8 mouse cellular contexts compared by ENCODE assay signal in the genomic region with DNA sequence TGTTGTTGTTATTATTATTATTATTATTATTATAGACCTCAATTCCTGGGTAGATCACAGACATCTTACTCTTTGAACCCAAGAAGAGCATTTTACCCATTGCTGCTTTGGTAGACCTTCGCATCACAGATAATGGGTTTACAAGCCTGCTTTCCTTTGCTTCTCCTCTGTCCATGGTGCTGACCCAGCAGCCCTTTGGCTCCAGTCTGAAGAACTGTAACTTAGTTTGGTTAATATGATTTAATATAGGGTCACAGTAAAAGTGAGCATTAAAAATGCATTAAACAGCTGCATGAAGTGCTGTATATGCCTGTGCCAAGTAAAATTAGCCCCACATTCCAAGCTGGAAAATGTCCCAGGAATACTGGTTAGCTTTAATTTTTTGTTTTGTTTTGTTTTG. TPM values are rescaled to one million over a fixed set of nuclear protein-coding genes. Genes with fewer than 3 reads are reported as not detected.
DNase-seq lines count a peak whose midpoint lies in the region; ATAC-seq lines count a peak whose summit lies in the region.

No protein-coding gene starts in this region.

- no peaks in the 10 kb centered on the region for H3K36me3 ChIP-seq in midbrain, embryonic 13.5 days

- intact Hi-C loops in heart, postnatal 14 days (cut with DNase I) = no loop called here

- H3K4me1 ChIP-seq in midbrain, embryonic 13.5 days (replicated peaks) = peaks cover 27% of the 10 kb centered on the region

- no peak overlapping the region for H3K4me2 ChIP-seq in midbrain, embryonic 13.5 days (replicated peaks)

- H3K9me3 ChIP-seq in midbrain, embryonic 13.5 days = 0 out of 2 replicates have a peak, but pooled peaks cover 5% of the 10 kb centered on the region

- DNase-seq in kidney, adult 18-20 months = peak; percentile 24
- DNase-seq in kidney, adult 11 months = no peak
- DNase-seq in adipocyte (ENCODE audit: low spot score) = peak; percentile 33
- DNase-seq in heart, postnatal 14 days = peak; percentile 57 to 72
- peak; percentile 60 for DNase-seq in retina, embryonic 14.5 days (ENCODE audit: low spot score)
- DNase-seq in cerebellum, postnatal 10 days = no peak

- no peak for ATAC-seq in inflammation-experienced regulatory T-cells, adult 6 months
- no peak for ATAC-seq in midbrain, embryonic 13.5 days

- no peaks in the 10 kb centered on the region for H3K27me3 ChIP-seq in midbrain, embryonic 13.5 days

- H3K4me3 ChIP-seq in midbrain, embryonic 13.5 days (replicated peaks) = no peak overlapping the region

- WGBS in midbrain, embryonic 13.5 days = 38% methylated on average over 1 of the region's 1 CpGs

- H3K27ac ChIP-seq in midbrain, embryonic 13.5 days = no peak overlapping the region

- no peak overlapping the region for H3K9ac ChIP-seq in midbrain, embryonic 13.5 days (replicated peaks)

RNA-seq across cellular contexts. Expression of a gene that starts 3.1 kb away (rescaled TPM):
- under 1 TPM; 0.32 to 0.36 TPM for total RNA-seq in heart, postnatal 14 days (2021)
- polyA plus RNA-seq in inflammation-experienced regulatory T-cells, adult 6 months (2017; shearing (Covaris generic)) = not detected
- 14.1 and 15.1 TPM in 2 replicates for polyA plus RNA-seq in midbrain, embryonic 13.5 days (2015; fragmentation: Nextera tagmentation; extraction: Ambion mirVana)

RNA-seq across cellular contexts. Expression of a gene that starts 41.3 kb away (rescaled TPM):
- 1 to 10 TPM in 1 of 2 experiments, under 1 TPM in 1; 0.98 to 2.0 TPM for total RNA-seq in heart, postnatal 14 days (2021)
- polyA plus RNA-seq in inflammation-experienced regulatory T-cells, adult 6 months (2017; shearing (Covaris generic)) = not detected
- polyA plus RNA-seq in midbrain, embryonic 13.5 days (2015; fragmentation: Nextera tagmentation; extraction: Ambion mirVana) = not detected in 2 replicates

Comparison
In these comparisons a context has a peak if more than half of its experiments do, and no peak if none do; other contexts are left out.
1. DNase-seq: peak in kidney, adult 18-20 months (single experiment), adipocyte (single experiment), heart, postnatal 14 days (2 of 2) and retina, embryonic 14.5 days (single experiment); none in kidney, adult 11 months (single experiment) and cerebellum, postnatal 10 days (0 of 2).
2. RNA of a gene that starts 3.1 kb away (polyA plus RNA-seq): 14.1 to 15.1 TPM in midbrain, embryonic 13.5 days; not detected in inflammation-experienced regulatory T-cells, adult 6 months; every median in the first group is over 10 times any median in the second.